Mouse (Mus musculus) limb, embryonic 11.5 days (tissue): Measurements from ENCODE around the gene Rab33b. TPM values are rescaled to one million over a fixed set of nuclear protein-coding genes. Genes with fewer than 3 reads are reported as not detected.

Source experiments
- ATAC-seq: fragments of 200-750 bp; cut with Nextera tagmentation; 2 replicates; pipeline ENCODE4 v1.8.0; 2017; ENCODE audit warnings: low read depth; ENCODE audit not compliant: insufficient number of reproducible peaks, low FRiP score, low TSS enrichment
- DNase-seq: peaks from one replicate; pipeline ENCODE4 v3.0.0-alpha.2; 2015; ENCODE audit warnings: low spot score
- H3K27ac ChIP-seq: fragments of 300-500 bp; sonication (generic); replicated peaks from 2 replicates; pipeline ENCODE4 v1.5.1; 2014; ENCODE audit warnings: low read depth, mild to moderate bottlenecking, low read length
- H3K27me3 ChIP-seq: fragments of 300-500 bp; sonication (generic); 2 replicates; pipeline ENCODE4 v1.6.1; 2014; ENCODE audit warnings: mild to moderate bottlenecking, low read length, mixed read lengths; ENCODE audit not compliant: control insufficient read depth, insufficient read depth
- H3K36me3 ChIP-seq: fragments of 300-500 bp; sonication (generic); 2 replicates; pipeline ENCODE4 v1.6.1; 2014; ENCODE audit warnings: mild to moderate bottlenecking, low read length, moderate library complexity, mixed read lengths; ENCODE audit not compliant: control insufficient read depth, insufficient read depth
- H3K4me1 ChIP-seq: fragments of 300-500 bp; sonication (generic); 2 replicates; pipeline ENCODE4 v1.6.1; 2014; ENCODE audit warnings: low read length, mixed read lengths; ENCODE audit not compliant: control insufficient read depth, insufficient read depth
- H3K4me2 ChIP-seq: fragments of 300-500 bp; sonication (generic); 2 replicates; pipeline ENCODE4 v1.6.1; 2014; ENCODE audit warnings: low read depth, mild to moderate bottlenecking, moderate library complexity; ENCODE audit not compliant: severe bottlenecking
- H3K4me3 ChIP-seq: fragments of 300-500 bp; sonication (generic); 2 replicates; pipeline ENCODE4 v1.5.1; 2014; ENCODE audit warnings: low read depth, low read length
- H3K9ac ChIP-seq: fragments of 300-500 bp; sonication (generic); 2 replicates; pipeline ENCODE4 v1.6.1; 2014; ENCODE audit warnings: mild to moderate bottlenecking, low read length
- H3K9me3 ChIP-seq: fragments of 300-500 bp; sonication (generic); 2 replicates; pipeline ENCODE4 v1.6.1; 2016; ENCODE audit warnings: low read length; ENCODE audit not compliant: control insufficient read depth
- WGBS: fragments of 180-500 bp; shearing (Covaris S2); extraction: QIAGEN DNeasy Blood & Tissue Kit; methylation state at CpG from one replicate; pipeline ENCODE4 v1.1.7; 2014; 5-methylcytosine and 5-hydroxymethylcytosine counted together
- polyA plus RNA-seq: library from polyadenylated mRNA; unstranded; fragments of >200 nt; fragmentation: Nextera tagmentation; extraction: Ambion mirVana; gene quantifications from 2 replicates; pipeline ENCODE4 v1.2.1, GENCODE M21; 2014

The Rab33b gene
- polyA plus RNA-seq, 1 experiment from 2014 or later = 16.9 TPM

- ATAC-seq = no peak
- no peak overlapping the region for H3K4me3 ChIP-seq
- no peak for DNase-seq
- no peaks in the 10 kb centered on the region for H3K4me1 ChIP-seq
- H3K4me2 ChIP-seq = no peak overlapping the region
- 100% methylated on average over 1 of the region's 1 CpGs for WGBS
- H3K9me3 ChIP-seq = no peaks in the 10 kb centered on the region
- no peak overlapping the region for H3K27ac ChIP-seq
- H3K9ac ChIP-seq = no peak overlapping the region
- H3K27me3 ChIP-seq = no peaks in the 10 kb centered on the region
- peaks cover 2% of the 10 kb centered on the region; the same call in 1 of the 2 replicates for H3K36me3 ChIP-seq
Observed at GRCm38 (mm10) chr3:51497978-51498377, 14.3 kb downstream of the Rab33b start.

- DNase-seq (no peak), ATAC-seq (no peak)
- 83% methylated on average over 5 of the region's 5 CpGs for WGBS
- Histone ChIP-seq H3K9me3 (no peaks in the 10 kb centered on the region), H3K4me2 (no peak overlapping the region), H3K36me3 (0 out of 2 replicates have a peak, but pooled peaks cover 2% of the 10 kb centered on the region), H3K27ac (no peak overlapping the region), H3K9ac (no peak overlapping the region), H3K4me1 (no peaks in the 10 kb centered on the region), H3K4me3 (no peak overlapping the region), H3K27me3 (no peaks in the 10 kb centered on the region)
Observed at GRCm38 (mm10) chr3:51498659-51499058, 14.9 kb downstream of the Rab33b start.

GRCm38 (mm10) chr3:51499876-51500275, 16.2 kb downstream of the Rab33b start:
- Histone ChIP-seq H3K9me3 (no peaks in the 10 kb centered on the region), H3K27ac (no peak overlapping the region), H3K4me1 (no peaks in the 10 kb centered on the region), H3K4me3 (no peak overlapping the region), H3K36me3 (no peaks in the 10 kb centered on the region), H3K27me3 (no peaks in the 10 kb centered on the region), H3K9ac (no peak overlapping the region), H3K4me2 (no peak overlapping the region)
- DNase-seq = no peak
- ATAC-seq = no peak
- WGBS = 90% methylated on average over 4 of the region's 4 CpGs

- Histone ChIP-seq H3K36me3 (no peaks in the 10 kb centered on the region), H3K27ac (no peak overlapping the region), H3K4me1 (no peaks in the 10 kb centered on the region), H3K9ac (no peak overlapping the region), H3K9me3 (no peaks in the 10 kb centered on the region), H3K4me2 (no peak overlapping the region), H3K27me3 (no peaks in the 10 kb centered on the region), H3K4me3 (no peak overlapping the region)
- ATAC-seq (no peak), DNase-seq (no peak)
- WGBS = 82% methylated on average over 11 of the region's 11 CpGs
Observed at GRCm38 (mm10) chr3:51504385-51504952, 20.7 kb downstream of the Rab33b start.

- H3K36me3 ChIP-seq = no peaks in the 10 kb centered on the region
- no peak overlapping the region for H3K27ac ChIP-seq
- no peak for ATAC-seq
- no peak overlapping the region for H3K4me2 ChIP-seq
- no peaks in the 10 kb centered on the region for H3K27me3 ChIP-seq
- no peaks in the 10 kb centered on the region for H3K4me1 ChIP-seq
- H3K9ac ChIP-seq = no peak overlapping the region
- no peaks in the 10 kb centered on the region for H3K9me3 ChIP-seq
- DNase-seq = peak; percentile 25
- no peak overlapping the region for H3K4me3 ChIP-seq
- 73% methylated on average over 19 of the region's 19 CpGs for WGBS
Observed at GRCm38 (mm10) chr3:51505465-51505864, 21.7 kb downstream of the Rab33b start.

GRCm38 (mm10) chr3:51510903-51511302, 27.2 kb downstream of the Rab33b start:
- no peak overlapping the region for H3K4me3 ChIP-seq
- DNase-seq = peak; percentile 85
- H3K27ac ChIP-seq = no peak overlapping the region
- no peaks in the 10 kb centered on the region for H3K27me3 ChIP-seq
- H3K36me3 ChIP-seq = no peaks in the 10 kb centered on the region
- no peaks in the 10 kb centered on the region for H3K4me1 ChIP-seq
- no peak overlapping the region for H3K4me2 ChIP-seq
- no peaks in the 10 kb centered on the region for H3K9me3 ChIP-seq
- no peak for ATAC-seq
- 23% methylated on average over 8 of the region's 8 CpGs for WGBS
- no peak overlapping the region for H3K9ac ChIP-seq

- H3K4me2 ChIP-seq = no peak overlapping the region
- ATAC-seq (no peak), DNase-seq (no peak)
- WGBS = 97% methylated on average over 5 of the region's 5 CpGs
- H3K4me3 ChIP-seq = no peak overlapping the region
- no peak overlapping the region for H3K9ac ChIP-seq
- H3K36me3 ChIP-seq = no peaks in the 10 kb centered on the region
- H3K27ac ChIP-seq = no peak overlapping the region
- H3K9me3 ChIP-seq = no peaks in the 10 kb centered on the region
- H3K27me3 ChIP-seq = no peaks in the 10 kb centered on the region
- no peaks in the 10 kb centered on the region for H3K4me1 ChIP-seq
Observed at GRCm38 (mm10) chr3:51511983-51512382, 28.3 kb downstream of the Rab33b start.

GRCm38 (mm10) chr3:51517467-51517866, 33.7 kb downstream of the Rab33b start:
- H3K9ac ChIP-seq = no peak overlapping the region
- no peak overlapping the region for H3K4me3 ChIP-seq
- peaks cover 7% of the 10 kb centered on the region; the same call in 1 of the 2 replicates for H3K4me1 ChIP-seq
- WGBS = 86% methylated on average over 4 of the region's 4 CpGs
- H3K4me2 ChIP-seq = no peak overlapping the region
- H3K27me3 ChIP-seq = no peaks in the 10 kb centered on the region
- ATAC-seq (no peak), DNase-seq (no peak)
- no peaks in the 10 kb centered on the region for H3K9me3 ChIP-seq
- H3K36me3 ChIP-seq = peaks cover 3% of the 10 kb centered on the region
- H3K27ac ChIP-seq = no peak overlapping the region
